Mouse (Mus musculus) liver, embryonic 13.5 days (tissue): ENCODE results near the gene Pdk1. TPM values are rescaled to one million over a fixed set of nuclear protein-coding genes. Genes with fewer than 3 reads are reported as not detected.
"Not testable (repeated sequence)": the region's sequence is repeated elsewhere in the genome, so short reads cannot be mapped to it uniquely, and the experiment has no call there.

Source experiments
- ATAC-seq: fragments of 200-750 bp; cut with Nextera tagmentation; 2 replicates; pipeline ENCODE4 v1.8.0; 2017; ENCODE audit warnings: low read depth, mild to moderate bottlenecking, moderate number of reproducible peaks, moderate library complexity
- DNase-seq: peaks from one replicate; pipeline ENCODE4 v3.0.0; 2022
- H3K27ac ChIP-seq: fragments of 300-500 bp; sonication (generic); 2 replicates; pipeline ENCODE4 v1.5.1; 2015; ENCODE audit warnings: moderate library complexity, mild to moderate bottlenecking, inconsistent platforms
- H3K27me3 ChIP-seq: fragments of 300-500 bp; sonication (generic); 2 replicates; pipeline ENCODE4 v1.6.1; 2015; ENCODE audit warnings: mild to moderate bottlenecking, inconsistent platforms
- H3K36me3 ChIP-seq: fragments of 300-500 bp; sonication (generic); 2 replicates; pipeline ENCODE4 v1.6.1; 2015; ENCODE audit warnings: mild to moderate bottlenecking, inconsistent platforms
- H3K4me1 ChIP-seq: fragments of 300-500 bp; sonication (generic); replicated peaks from 2 replicates; pipeline ENCODE4 v1.6.1; 2015; ENCODE audit warnings: inconsistent platforms
- H3K4me2 ChIP-seq: fragments of 300-500 bp; sonication (generic); 2 replicates; pipeline ENCODE4 v1.6.1; 2015; ENCODE audit warnings: inconsistent platforms, mild to moderate bottlenecking, moderate library complexity
- H3K4me3 ChIP-seq: fragments of 300-500 bp; sonication (generic); replicated peaks from 2 replicates; pipeline ENCODE4 v1.5.1; 2015; ENCODE audit warnings: mild to moderate bottlenecking, inconsistent platforms
- H3K9ac ChIP-seq: fragments of 300-500 bp; sonication (generic); 2 replicates; pipeline ENCODE4 v1.6.1; 2015; ENCODE audit warnings: mild to moderate bottlenecking, inconsistent platforms
- H3K9me3 ChIP-seq: fragments of 300-500 bp; sonication (generic); replicated peaks from 2 replicates; pipeline ENCODE4 v1.6.1; 2016; ENCODE audit warnings: inconsistent platforms
- WGBS: fragments of 180-500 bp; shearing (Covaris S2); methylation state at CpG from one replicate; pipeline ENCODE4 v1.1.7; 2015; ENCODE audit not compliant: insufficient replicate concordance; 5-methylcytosine and 5-hydroxymethylcytosine counted together
- polyA plus RNA-seq: library from polyadenylated mRNA; unstranded; fragments of >200 nt; fragmentation: Nextera tagmentation; extraction: Ambion mirVana; gene quantifications from 2 replicates; pipeline ENCODE4 v1.2.1, GENCODE M21; 2015

The Pdk1 gene
- polyA plus RNA-seq, 1 experiment from 2014 or later: 44.6 TPM

DNA sequence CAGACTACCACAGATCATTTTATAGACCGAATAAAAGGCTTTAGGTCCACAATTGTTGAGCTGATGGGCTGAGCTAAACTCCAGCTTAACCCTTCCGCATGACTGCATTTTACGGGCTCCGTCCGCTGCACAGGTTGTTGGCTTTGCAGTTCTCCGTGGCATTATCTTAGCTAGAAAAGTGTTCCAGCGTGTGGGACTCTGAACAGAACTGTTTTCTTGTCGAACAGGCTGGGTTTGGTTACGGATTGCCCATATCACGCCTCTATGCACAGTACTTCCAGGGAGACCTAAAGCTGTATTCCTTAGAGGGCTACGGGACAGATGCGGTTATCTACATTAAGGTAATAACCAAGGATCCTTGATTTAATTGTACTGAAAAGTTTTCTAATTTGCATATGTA lies 24.4 kb downstream of the Pdk1 start:
- Histone ChIP-seq H3K4me3 (no peak overlapping the region), H3K27me3 (no peaks in the 10 kb centered on the region), H3K9me3 (no peaks in the 10 kb centered on the region), H3K4me1 (no peaks in the 10 kb centered on the region), H3K9ac (no peak overlapping the region), H3K27ac (no peak overlapping the region), H3K36me3 (peaks cover 74% of the 10 kb centered on the region), H3K4me2 (no peak overlapping the region)
- 88% methylated on average over 12 of the region's 12 CpGs for WGBS
- DNase-seq: no peak
- ATAC-seq: no peak

DNA sequence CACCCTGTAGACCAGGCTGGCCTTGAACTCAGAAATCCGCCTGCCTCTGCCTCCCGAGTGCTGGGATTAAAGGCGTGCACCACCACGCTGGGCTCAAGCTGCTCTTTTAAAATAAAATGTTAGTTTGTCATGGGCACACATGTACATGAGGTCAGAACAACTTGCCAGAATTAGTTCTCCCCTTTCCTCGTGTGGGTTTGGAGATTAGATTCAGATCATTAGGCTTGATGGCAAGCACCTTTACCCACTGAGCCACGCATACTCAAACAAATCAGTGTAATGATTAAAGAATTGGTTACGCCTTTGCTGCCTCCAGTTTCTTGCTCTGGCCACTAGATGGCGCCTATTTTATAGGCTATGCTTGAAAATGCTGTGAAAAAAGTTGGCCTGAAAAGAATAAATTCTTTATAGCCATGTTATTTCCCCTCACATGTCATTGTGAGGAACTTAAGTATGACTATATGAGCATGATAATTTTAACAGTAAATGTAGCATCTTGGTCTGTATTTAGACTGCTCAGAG lies 25.4 kb downstream of the Pdk1 start:
- no peak overlapping the region for H3K27ac ChIP-seq
- WGBS: 54% methylated on average over 8 of the region's 8 CpGs
- no peaks in the 10 kb centered on the region for H3K9me3 ChIP-seq
- no peak overlapping the region for H3K4me2 ChIP-seq
- DNase-seq (no peak), ATAC-seq (no peak)
- no peak overlapping the region for H3K4me3 ChIP-seq
- H3K27me3 ChIP-seq: no peaks in the 10 kb centered on the region
- H3K4me1 ChIP-seq: no peaks in the 10 kb centered on the region
- no peak overlapping the region for H3K9ac ChIP-seq
- H3K36me3 ChIP-seq: peaks cover 65% of the 10 kb centered on the region

GRCm38 (mm10) chr2:71899886-71900285 lies 26.9 kb downstream of the Pdk1 start:
- Histone ChIP-seq H3K4me3 (no peak overlapping the region), H3K4me2 (no peak overlapping the region), H3K9me3 (no peaks in the 10 kb centered on the region), H3K27me3 (no peaks in the 10 kb centered on the region), H3K27ac (no peak overlapping the region), H3K36me3 (peaks cover 53% of the 10 kb centered on the region), H3K4me1 (no peaks in the 10 kb centered on the region), H3K9ac (no peak overlapping the region)
- ATAC-seq (no peak), DNase-seq (no peak)
- 84% methylated on average over 15 of the region's 15 CpGs for WGBS

DNA sequence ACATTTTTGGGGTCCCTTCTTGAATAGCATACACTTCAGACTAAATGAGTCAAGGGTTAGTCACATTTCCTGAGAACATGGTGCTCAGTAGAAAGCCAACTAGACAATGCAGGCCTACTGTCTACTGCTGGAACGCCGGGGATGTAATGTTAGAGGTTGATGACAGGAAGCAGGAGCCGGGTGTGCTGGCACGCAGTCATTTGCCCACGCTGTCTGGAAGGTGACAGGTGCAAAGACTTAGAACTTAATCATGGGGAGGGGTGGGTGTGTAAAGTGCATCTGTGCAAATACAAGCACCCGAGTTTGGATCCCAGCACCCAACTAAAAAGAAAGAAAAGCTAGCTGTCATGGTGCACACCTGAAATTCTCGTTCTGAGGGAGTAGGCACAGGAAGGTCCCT lies 32.1 kb downstream of the Pdk1 start:
- Histone ChIP-seq H3K27me3 (no peaks in the 10 kb centered on the region), H3K4me3 (no peak overlapping the region), H3K27ac (no peak overlapping the region), H3K9ac (no peak overlapping the region), H3K36me3 (peaks cover 14% of the 10 kb centered on the region), H3K9me3 (no peaks in the 10 kb centered on the region), H3K4me1 (no peaks in the 10 kb centered on the region), H3K4me2 (no peak overlapping the region)
- no peak for ATAC-seq
- DNase-seq: no peak
- WGBS: 81% methylated on average over 7 of the region's 7 CpGs

DNA sequence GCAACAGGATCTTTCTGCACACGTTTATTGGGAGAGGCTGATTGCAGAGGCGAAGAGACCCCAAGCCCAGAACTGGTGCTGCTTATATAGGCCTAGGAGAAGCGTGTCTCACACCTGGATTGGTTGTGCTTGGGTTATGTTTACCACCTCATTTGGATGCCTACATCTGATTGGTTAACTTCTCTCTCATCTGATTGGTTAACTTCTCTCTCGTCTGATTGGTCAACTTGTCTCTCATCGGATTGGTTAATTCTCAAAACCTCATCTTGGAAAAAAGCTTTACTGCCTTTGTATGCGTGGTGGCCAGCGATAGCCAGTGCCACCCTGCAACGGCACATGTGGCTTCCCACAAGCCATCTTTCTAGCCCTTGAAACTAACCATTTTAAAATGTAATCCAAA lies 33.3 kb downstream of the Pdk1 start:
- not testable (repeated sequence) for H3K9me3 ChIP-seq, H3K4me3 ChIP-seq, H3K4me2 ChIP-seq, ATAC-seq, H3K27ac ChIP-seq, H3K4me1 ChIP-seq, DNase-seq, H3K27me3 ChIP-seq, H3K36me3 ChIP-seq, H3K9ac ChIP-seq
- WGBS: 79% methylated on average over 8 of the region's 8 CpGs

- Histone ChIP-seq H3K27me3 (no peaks in the 10 kb centered on the region), H3K9me3 (no peaks in the 10 kb centered on the region), H3K36me3 (no peaks in the 10 kb centered on the region), H3K4me3 (no peak overlapping the region), H3K9ac (no peak overlapping the region), H3K4me1 (0 out of 2 replicates have a peak, but pooled peaks cover 2% of the 10 kb centered on the region), H3K27ac (no peak overlapping the region), H3K4me2 (no peak overlapping the region)
- ATAC-seq: no peak
- 50% methylated on average over 10 of the region's 10 CpGs for WGBS
- DNase-seq: no peak
Observed at GRCm38 (mm10) chr2:71913911-71914310, 40.9 kb downstream of the Pdk1 start.

DNA sequence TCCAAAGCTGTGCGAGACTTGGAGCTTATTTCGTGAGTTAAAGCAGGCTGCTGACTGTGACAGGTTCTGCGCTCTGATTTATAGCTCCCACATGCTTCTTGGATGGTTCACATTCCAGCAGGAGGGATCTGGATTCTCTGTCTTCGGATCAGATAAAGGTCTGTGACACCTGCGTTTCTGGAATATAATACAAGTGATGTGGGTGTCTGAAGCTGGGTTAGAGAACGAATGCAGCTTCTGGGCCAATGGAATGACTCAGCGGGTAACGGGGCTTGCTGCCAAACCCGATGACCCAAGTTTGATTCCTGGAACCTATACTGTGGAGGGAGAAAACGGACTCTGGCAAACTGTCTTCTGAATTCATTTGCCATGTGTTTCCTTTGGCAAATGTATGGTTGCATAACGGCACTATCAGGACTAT lies 46.2 kb downstream of the Pdk1 start:
- DNase-seq: no peak
- no peaks in the 10 kb centered on the region for H3K27me3 ChIP-seq

GRCm38 (mm10) chr2:71924931-71925330 lies 51.9 kb downstream of the Pdk1 start:
- not testable (repeated sequence) for H3K9ac ChIP-seq, H3K27ac ChIP-seq, H3K4me1 ChIP-seq, H3K9me3 ChIP-seq, DNase-seq, H3K4me2 ChIP-seq, H3K4me3 ChIP-seq, H3K36me3 ChIP-seq, ATAC-seq, H3K27me3 ChIP-seq
- 69% methylated on average over 2 of the region's 2 CpGs for WGBS

More for the DNA sequence above, 46.2 kb downstream of the Pdk1 start:
- 0 out of 2 replicates have a peak, but pooled peaks cover 2% of the 10 kb centered on the region for H3K4me1 ChIP-seq
- H3K9me3 ChIP-seq: no peaks in the 10 kb centered on the region
- no peak overlapping the region for H3K4me2 ChIP-seq
- no peak overlapping the region for H3K9ac ChIP-seq
- no peak overlapping the region for H3K27ac ChIP-seq
- 69% methylated on average over 11 of the region's 11 CpGs for WGBS
- H3K36me3 ChIP-seq: no peaks in the 10 kb centered on the region
- ATAC-seq: no peak
- no peak overlapping the region for H3K4me3 ChIP-seq

GRCm38 (mm10) chr2:71934046-71934445 lies 61.0 kb downstream of the Pdk1 start:
- no peaks in the 10 kb centered on the region for H3K27me3 ChIP-seq
- H3K4me3 ChIP-seq: no peak overlapping the region
- no peak overlapping the region for H3K27ac ChIP-seq
- ATAC-seq (no peak), DNase-seq (no peak)
- H3K36me3 ChIP-seq: no peaks in the 10 kb centered on the region
- H3K9me3 ChIP-seq: no peaks in the 10 kb centered on the region
- H3K4me1 ChIP-seq: no peaks in the 10 kb centered on the region
- H3K4me2 ChIP-seq: no peak overlapping the region
- no peak overlapping the region for H3K9ac ChIP-seq
- WGBS: 77% methylated on average over 8 of the region's 8 CpGs

DNA sequence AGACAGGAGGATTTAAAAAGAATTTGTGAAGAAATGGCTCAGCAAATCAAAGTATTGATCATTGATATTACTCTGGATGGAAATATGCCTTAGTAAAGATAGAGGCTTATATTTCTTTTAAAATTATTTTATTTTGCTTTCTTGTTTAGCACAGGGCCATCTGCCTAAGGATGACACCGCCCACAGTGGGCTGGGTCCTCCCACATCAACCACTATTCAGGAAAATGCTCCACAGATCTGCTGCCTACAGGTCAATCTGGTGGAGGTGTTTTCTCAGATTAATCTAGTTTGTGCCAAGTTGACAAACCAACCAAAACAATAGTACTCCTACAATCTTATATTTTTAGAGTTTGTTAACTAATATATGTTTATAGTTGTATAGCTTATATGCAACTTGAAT lies 63.7 kb downstream of the Pdk1 start:
- Histone ChIP-seq H3K36me3 (no peaks in the 10 kb centered on the region), H3K4me2 (no peak overlapping the region), H3K4me1 (no peaks in the 10 kb centered on the region), H3K27ac (no peak overlapping the region), H3K27me3 (no peaks in the 10 kb centered on the region), H3K9me3 (no peaks in the 10 kb centered on the region), H3K9ac (no peak overlapping the region), H3K4me3 (no peak overlapping the region)
- no peak for ATAC-seq
- DNase-seq: no peak
- WGBS: 66% methylated on average over 1 of the region's 1 CpGs

- no peak overlapping the region for H3K27ac ChIP-seq
- no peaks in the 10 kb centered on the region for H3K27me3 ChIP-seq
- no peak overlapping the region for H3K4me2 ChIP-seq
- H3K9ac ChIP-seq: no peak overlapping the region
- H3K4me1 ChIP-seq: no peaks in the 10 kb centered on the region
- no peak overlapping the region for H3K4me3 ChIP-seq
- no peaks in the 10 kb centered on the region for H3K9me3 ChIP-seq
- ATAC-seq (no peak), DNase-seq (no peak)
- 78% methylated on average over 3 of the region's 3 CpGs for WGBS
- H3K36me3 ChIP-seq: no peaks in the 10 kb centered on the region
Observed at GRCm38 (mm10) chr2:71937649-71938308, 64.8 kb downstream of the Pdk1 start.

GRCm38 (mm10) chr2:71938716-71939393 lies 65.8 kb downstream of the Pdk1 start:
- H3K9me3 ChIP-seq: no peaks in the 10 kb centered on the region
- no peak overlapping the region for H3K4me2 ChIP-seq
- 57% methylated on average over 6 of the region's 6 CpGs for WGBS
- H3K36me3 ChIP-seq: no peaks in the 10 kb centered on the region
- ATAC-seq: no peak
- H3K4me1 ChIP-seq: no peaks in the 10 kb centered on the region
- no peak overlapping the region for H3K4me3 ChIP-seq
- no peak for DNase-seq
- no peaks in the 10 kb centered on the region for H3K27me3 ChIP-seq
- H3K9ac ChIP-seq: no peak overlapping the region
- H3K27ac ChIP-seq: no peak overlapping the region
